Mouse (Mus musculus) megakaryocyte, embryonic 14.5 days (primary cell): Measurements from ENCODE around the gene Trpm2. TPM values are rescaled to one million over a fixed set of nuclear protein-coding genes. Genes with fewer than 3 reads are reported as not detected.
A peak's percentile ranks its signal among the peaks of the same experiment; 100 is the strongest.
"Not testable (repeated sequence)": the region's sequence is repeated elsewhere in the genome, so short reads cannot be mapped to it uniquely, and the experiment has no call there.

Experiments used
- H3K27me3 ChIP-seq: replicated peaks from 2 replicates; pipeline ENCODE3; 2012; ENCODE audit warnings: inconsistent platforms
- H3K36me3 ChIP-seq: replicated peaks from 2 replicates; pipeline ENCODE3; 2012; ENCODE audit warnings: low read length, inconsistent platforms, mixed read lengths
- H3K4me1 ChIP-seq: 2 replicates; pipeline ENCODE4 v1.6.1; 2012; ENCODE audit warnings: inconsistent platforms
- H3K4me3 ChIP-seq: replicated peaks from 2 replicates; pipeline ENCODE3; 2012; ENCODE audit warnings: moderate library complexity, mild to moderate bottlenecking, inconsistent platforms
- H3K9me3 ChIP-seq: 2 replicates; pipeline ENCODE4 v1.6.1; 2012; ENCODE audit warnings: inconsistent platforms
- FLI1 ChIP-seq: IDR thresholded peaks from 2 replicates; pipeline ENCODE4 v1.6.1; 2012; ENCODE audit warnings: low read length, inconsistent platforms, mixed read lengths
- GATA1 ChIP-seq: IDR thresholded peaks from 3 replicates; pipeline ENCODE4 v1.6.1; 2012; ENCODE audit warnings: mixed read lengths, low read length, inconsistent platforms, borderline replicate concordance
- polyA plus RNA-seq: library from polyadenylated mRNA; stranded (reverse); fragments of >175 nt; gene quantifications from 2 replicates; pipeline ENCODE4 v1.2.3, GENCODE M21; 2012; ENCODE audit warnings: low replicate concordance; ENCODE audit not compliant: insufficient read depth

Trpm2 gene
- 2.7 TPM in 1 of 2 replicates, not detected in the other for polyA plus RNA-seq

DNA sequence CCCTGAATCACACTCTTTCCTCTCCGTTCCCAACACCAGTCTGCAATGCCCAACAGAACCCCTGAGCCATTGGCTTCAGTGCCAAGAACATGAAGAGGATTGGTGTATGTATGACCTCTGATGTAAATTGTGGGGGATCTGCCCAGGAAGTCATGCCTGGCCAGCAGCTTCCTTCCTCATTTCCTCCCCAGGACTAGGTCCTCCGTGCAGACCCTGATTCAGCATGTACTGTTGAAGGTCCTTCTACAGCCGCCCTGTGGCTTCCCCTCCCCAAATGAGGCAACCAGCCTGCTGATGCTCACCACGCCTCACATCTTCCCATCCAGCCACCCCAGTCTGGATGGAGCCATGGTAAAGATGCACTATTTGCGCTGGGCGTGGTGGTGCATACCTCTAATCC, at the start of gene Trpm2:
Gene Trpm2 (minus strand): TSS at position 83 of the 400 bp plus-strand sequence.
- H3K4me3 ChIP-seq = peak within 1 kb of the TSS; percentile 83

DNA sequence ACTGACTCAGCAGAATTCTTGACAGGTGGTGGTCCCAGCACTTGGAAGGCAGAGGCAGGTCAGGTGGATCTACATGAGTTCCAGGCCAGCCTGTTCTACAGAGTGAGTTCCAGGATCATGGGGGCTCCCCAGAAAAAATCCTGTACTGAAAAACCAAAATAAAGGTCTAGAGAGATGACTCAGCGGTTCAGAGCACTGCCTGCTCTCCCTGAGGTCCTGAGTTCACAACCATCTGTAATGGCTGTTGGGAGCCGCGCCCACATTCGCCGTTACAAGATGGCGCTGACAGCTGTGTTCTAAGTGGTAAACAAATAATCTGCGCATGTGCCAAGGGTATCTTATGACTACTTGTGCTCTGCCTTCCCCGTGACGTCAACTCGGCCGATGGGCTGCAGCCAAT, 49.6 kb upstream of the Trpm2 start:
- H3K4me1 ChIP-seq = peaks cover 35% of the 10 kb centered on the region
- not testable (repeated sequence) for H3K36me3 ChIP-seq, H3K9me3 ChIP-seq, H3K27me3 ChIP-seq, H3K4me3 ChIP-seq

More for the DNA sequence above, at the start of gene Trpm2:
- peaks cover 46% of the 10 kb centered on the region for H3K4me1 ChIP-seq
- peaks cover 62% of the 10 kb centered on the region for H3K27me3 ChIP-seq
- no peak for TF ChIP-seq FLI1
- no peak for TF ChIP-seq GATA1
- no peaks in the 10 kb centered on the region for H3K36me3 ChIP-seq
- peaks cover 9% of the 10 kb centered on the region for H3K9me3 ChIP-seq

DNA sequence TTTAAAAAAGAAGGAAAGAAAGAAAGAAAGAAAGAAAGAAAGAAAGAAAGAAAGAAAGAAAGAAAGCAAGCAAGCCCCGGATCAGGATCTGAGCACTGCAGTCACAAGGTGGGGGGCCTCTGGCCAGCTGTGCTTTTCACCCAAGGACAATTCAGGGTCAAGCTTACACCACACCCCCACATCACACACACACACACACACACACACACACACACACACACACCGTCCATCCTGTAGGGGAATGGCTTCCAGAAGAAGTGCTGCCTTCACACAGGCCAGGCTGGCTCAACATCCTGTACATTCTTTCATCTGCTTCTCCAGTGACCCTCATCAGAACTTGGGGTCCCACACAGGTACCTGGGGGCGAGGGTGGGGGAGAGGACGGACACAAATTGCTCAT, 48.9 kb upstream of the Trpm2 start:
- no peaks in the 10 kb centered on the region for H3K36me3 ChIP-seq
- TF ChIP-seq GATA1 (no peak), FLI1 (no peak)

DNA sequence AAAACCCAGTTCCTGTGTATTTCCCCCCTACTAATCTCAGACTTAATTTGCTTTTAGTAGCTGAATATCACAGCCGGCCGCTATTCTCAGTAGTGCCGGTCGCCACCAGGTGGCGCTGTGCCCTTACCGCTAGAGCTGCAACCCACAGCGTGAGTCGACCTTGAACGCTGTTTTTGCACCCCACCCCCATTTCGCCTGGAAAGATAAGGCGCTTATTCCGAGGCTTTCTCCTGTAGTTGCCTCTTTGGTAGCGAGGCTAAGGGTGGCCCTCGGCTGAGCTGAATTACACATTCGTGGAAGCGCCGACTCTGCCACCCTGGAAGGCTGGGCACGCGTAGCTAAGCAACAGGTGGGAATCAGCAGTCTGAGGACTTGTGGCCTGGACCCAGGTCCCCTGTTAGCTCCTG, 48.4 kb upstream of the Trpm2 start:
- H3K9me3 ChIP-seq = peaks cover 4% of the 10 kb centered on the region; the same call in 1 of the 2 replicates
- peaks cover 35% of the 10 kb centered on the region for H3K4me1 ChIP-seq
- H3K36me3 ChIP-seq = no peaks in the 10 kb centered on the region
- peak overlapping the region; percentile 89 for H3K4me3 ChIP-seq
- H3K27me3 ChIP-seq = peaks cover 4% of the 10 kb centered on the region
- TF ChIP-seq GATA1 (peak; percentile 38; the same call in 1 of the 3 replicates), FLI1 (no peak)

More for the DNA sequence above, 48.9 kb upstream of the Trpm2 start:
- H3K9me3 ChIP-seq = peaks cover 4% of the 10 kb centered on the region; the same call in 1 of the 2 replicates
- H3K27me3 ChIP-seq = peaks cover 4% of the 10 kb centered on the region
- peaks cover 35% of the 10 kb centered on the region for H3K4me1 ChIP-seq
- H3K4me3 ChIP-seq = no peak overlapping the region

DNA sequence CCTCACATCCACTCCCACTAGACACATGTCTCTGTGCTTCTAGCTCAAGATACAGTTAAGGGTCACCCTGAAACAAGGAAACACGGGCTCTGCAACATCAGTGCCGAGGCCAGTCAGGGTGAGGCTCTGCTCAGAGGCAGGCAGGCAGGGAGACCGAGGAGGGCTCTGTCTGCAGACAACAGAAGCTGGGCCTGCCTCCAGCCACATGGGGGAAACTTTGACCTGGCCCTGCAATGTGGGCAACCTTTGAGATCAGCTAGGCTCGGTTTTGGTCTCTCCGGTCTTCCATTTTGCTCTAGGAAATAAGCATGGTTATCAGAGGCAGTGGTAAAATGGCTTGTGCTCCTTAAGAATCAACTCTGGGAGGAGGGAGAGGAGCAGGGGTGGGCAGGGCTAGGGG, 46.0 kb upstream of the Trpm2 start:
- Histone ChIP-seq H3K9me3 (peaks cover 4% of the 10 kb centered on the region; the same call in 1 of the 2 replicates), H3K4me3 (no peak overlapping the region), H3K4me1 (peaks cover 44% of the 10 kb centered on the region)

DNA sequence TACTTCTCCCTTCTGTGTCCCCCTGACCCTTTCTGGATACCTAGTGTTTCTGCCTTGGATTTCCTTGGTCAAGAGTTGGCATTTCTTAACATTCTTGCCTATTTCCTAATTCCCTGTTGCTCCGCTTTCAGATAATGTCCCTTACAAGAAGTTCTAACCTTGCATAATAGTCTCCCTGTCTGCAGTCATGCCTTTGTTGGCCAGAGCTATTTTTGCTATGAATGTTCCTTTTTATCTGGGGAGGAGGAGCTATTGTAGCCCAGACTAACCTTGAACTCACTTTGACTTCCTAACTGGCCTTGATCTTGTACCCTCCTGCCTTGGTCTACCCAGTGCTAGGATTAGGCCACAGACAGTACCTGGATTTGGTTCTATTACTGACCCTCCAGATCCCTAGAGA, 45.1 kb upstream of the Trpm2 start:
- no peak for TF ChIP-seq GATA1
- no peak for TF ChIP-seq FLI1
- Histone ChIP-seq H3K4me1 (peaks cover 49% of the 10 kb centered on the region), H3K36me3 (no peaks in the 10 kb centered on the region), H3K4me3 (no peak overlapping the region), H3K9me3 (peaks cover 4% of the 10 kb centered on the region; the same call in 1 of the 2 replicates), H3K27me3 (peaks cover 4% of the 10 kb centered on the region)

More for the DNA sequence above, 46.0 kb upstream of the Trpm2 start:
- Histone ChIP-seq H3K27me3 (peaks cover 4% of the 10 kb centered on the region), H3K36me3 (no peaks in the 10 kb centered on the region)
- TF ChIP-seq GATA1 = no peak
- no peak for TF ChIP-seq FLI1

DNA sequence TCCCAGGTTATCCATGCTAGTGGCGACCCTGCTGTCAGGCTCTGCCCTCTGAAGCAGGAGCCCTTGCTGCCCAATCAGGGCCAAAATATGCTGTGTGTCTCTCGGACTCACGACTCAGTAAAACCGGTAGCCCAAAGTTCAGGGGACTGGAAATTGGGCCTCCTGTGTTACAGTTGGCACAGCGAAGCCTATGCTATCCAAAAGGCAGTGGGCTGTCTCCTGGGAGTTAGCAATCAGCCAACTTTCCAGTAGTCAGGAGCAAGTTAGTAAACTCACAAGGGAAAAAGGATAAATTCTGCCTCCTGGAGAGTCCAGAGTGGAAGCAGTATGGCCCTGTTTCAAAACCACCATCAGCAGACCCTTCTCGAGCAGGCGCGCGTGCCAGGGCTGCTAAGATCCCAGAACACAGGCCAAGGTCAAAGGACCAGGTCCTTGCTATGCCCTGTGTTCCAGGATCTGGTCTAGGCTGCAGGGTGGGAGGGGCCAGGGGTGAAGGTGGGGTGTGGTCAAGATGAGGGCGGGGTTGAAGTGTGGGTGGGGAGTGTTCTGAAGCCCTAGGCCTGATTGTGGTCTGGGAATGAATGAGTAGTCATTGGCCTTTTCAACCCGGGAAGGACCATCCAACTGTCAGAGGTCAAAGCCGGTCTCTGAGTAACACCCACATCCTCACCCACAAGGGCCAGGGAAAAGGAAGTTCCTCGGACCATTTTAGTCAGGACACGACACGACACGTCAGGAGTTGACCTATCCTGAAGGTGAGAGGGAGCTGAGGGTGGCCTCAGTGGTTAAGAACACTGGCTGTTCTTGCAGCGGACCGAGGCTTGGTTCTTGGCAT, 42.5 kb upstream of the Trpm2 start:
- TF ChIP-seq FLI1 = no peak
- TF ChIP-seq GATA1 = no peak
- Histone ChIP-seq H3K36me3 (peaks cover 10% of the 10 kb centered on the region), H3K9me3 (peaks cover 4% of the 10 kb centered on the region; the same call in 1 of the 2 replicates), H3K27me3 (peaks cover 4% of the 10 kb centered on the region), H3K4me3 (peak overlapping the region; percentile 28), H3K4me1 (peaks cover 52% of the 10 kb centered on the region)

DNA sequence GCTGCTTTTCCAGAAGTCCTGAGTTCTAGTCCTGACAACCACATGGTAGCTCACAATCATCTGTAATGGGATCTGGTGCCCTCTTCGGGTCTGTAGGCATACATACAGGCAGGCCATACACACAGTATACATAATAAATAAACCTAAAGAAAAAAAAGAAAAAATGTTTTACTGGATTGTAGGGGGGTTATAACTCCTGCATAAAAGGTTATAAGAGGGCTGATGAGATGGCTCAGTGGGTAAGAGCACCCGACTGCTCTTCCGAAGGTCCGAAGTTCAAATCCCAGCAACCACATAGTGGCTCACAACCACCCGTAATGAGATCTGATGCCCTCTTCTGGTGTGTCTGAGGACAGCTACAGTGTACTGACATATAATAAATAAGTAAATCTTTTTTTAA, 40.8 kb upstream of the Trpm2 start:
- not testable (repeated sequence) for H3K4me3 ChIP-seq, H3K27me3 ChIP-seq

DNA sequence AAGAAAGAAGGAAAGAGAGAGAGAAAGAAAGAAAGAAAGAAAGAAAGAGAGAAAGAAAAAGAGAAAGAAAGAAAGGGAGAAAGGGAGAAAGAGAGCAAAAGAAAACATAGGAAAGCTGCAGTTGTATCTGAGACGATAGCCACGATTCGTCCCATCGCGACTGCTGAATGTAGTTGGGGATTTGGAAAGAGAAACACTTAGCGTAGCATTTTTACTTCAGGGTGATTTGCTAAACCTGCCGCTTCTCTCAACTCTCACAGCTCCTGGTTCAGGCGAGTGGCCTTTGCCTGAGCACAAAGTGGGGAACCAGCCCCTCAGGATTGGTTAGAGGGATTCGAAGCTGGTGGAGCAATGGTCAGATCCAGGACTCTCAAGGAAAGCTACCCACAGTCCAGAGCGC, 40.0 kb upstream of the Trpm2 start:
- TF ChIP-seq GATA1 (no peak), FLI1 (no peak)
- peak overlapping the region; percentile 90 for H3K4me3 ChIP-seq
- H3K36me3 ChIP-seq = peaks cover 31% of the 10 kb centered on the region
- H3K27me3 ChIP-seq = no peaks in the 10 kb centered on the region
- H3K9me3 ChIP-seq = peaks cover 4% of the 10 kb centered on the region; the same call in 1 of the 2 replicates
- H3K4me1 ChIP-seq = peaks cover 59% of the 10 kb centered on the region

More for the DNA sequence above, 40.8 kb upstream of the Trpm2 start:
- peaks cover 58% of the 10 kb centered on the region for H3K4me1 ChIP-seq
- H3K9me3 ChIP-seq = not testable (repeated sequence)
- H3K36me3 ChIP-seq = peaks cover 23% of the 10 kb centered on the region

DNA sequence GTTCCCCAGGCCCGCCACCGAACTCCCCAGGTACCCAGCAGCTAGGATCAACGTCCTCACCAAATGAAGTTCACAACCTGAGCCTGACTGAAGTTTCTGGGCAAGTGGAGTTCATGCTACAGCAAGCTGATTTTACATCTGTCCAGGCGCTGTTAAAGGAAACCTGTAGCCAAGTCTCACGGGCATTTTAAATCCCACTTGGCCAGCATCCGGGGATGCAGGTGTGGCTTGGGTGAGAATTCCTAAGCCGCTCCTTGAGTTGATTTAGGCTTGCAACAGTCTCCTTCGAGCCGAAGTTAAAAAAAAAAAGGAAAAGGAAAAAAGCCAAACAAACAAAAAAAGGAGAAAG, 39.6 kb upstream of the Trpm2 start, which contains the start of gene Pfkl:
Gene Pfkl (minus strand): TSS at position 139 of the 349 bp plus-strand sequence.
- Histone ChIP-seq H3K4me1 (peaks cover 62% of the 10 kb centered on the region), H3K4me3 (peak within 1 kb of the TSS; percentile 99)
- TF ChIP-seq GATA1 = no peak
- TF ChIP-seq FLI1 = no peak

More for the DNA sequence above, 39.6 kb upstream of the Trpm2 start, which contains the start of gene Pfkl:
- Histone ChIP-seq H3K36me3 (peaks cover 35% of the 10 kb centered on the region), H3K9me3 (peaks cover 2% of the 10 kb centered on the region; the same call in 1 of the 2 replicates), H3K27me3 (no peaks in the 10 kb centered on the region)
